Mouse (Mus musculus) heart, embryonic 10.5 days (tissue): ENCODE data around the gene Rnf44. TPM values are rescaled to one million over a fixed set of nuclear protein-coding genes. Genes with fewer than 3 reads are reported as not detected.

Source experiments
- DNase-seq: peaks from one replicate; pipeline ENCODE4 v3.0.0-alpha.2; 2017; ENCODE audit warnings: low spot score
- H3K27ac ChIP-seq: fragments of 300-500 bp; sonication (generic); 2 replicates; pipeline ENCODE4 v1.5.1; 2016; ENCODE audit warnings: mild to moderate bottlenecking
- H3K27me3 ChIP-seq: fragments of 300-500 bp; sonication (generic); 2 replicates; pipeline ENCODE4 v1.6.1; 2016; ENCODE audit warnings: mild to moderate bottlenecking; ENCODE audit not compliant: poor library complexity, insufficient read depth, severe bottlenecking
- H3K36me3 ChIP-seq: fragments of 300-500 bp; sonication (generic); 2 replicates; pipeline ENCODE4 v1.6.1; 2016; ENCODE audit warnings: mild to moderate bottlenecking, moderate library complexity
- H3K4me1 ChIP-seq: fragments of 300-500 bp; sonication (generic); 2 replicates; pipeline ENCODE4 v1.6.1; 2016; ENCODE audit warnings: mild to moderate bottlenecking
- H3K4me3 ChIP-seq: fragments of 300-500 bp; sonication (generic); 2 replicates; pipeline ENCODE4 v1.5.1; 2016; ENCODE audit warnings: mild to moderate bottlenecking, moderate library complexity
- H3K9me3 ChIP-seq: fragments of 300-500 bp; sonication (generic); 2 replicates; pipeline ENCODE4 v1.6.1; 2016; ENCODE audit warnings: mild to moderate bottlenecking, moderate library complexity
- WGBS: fragments of 180-500 bp; shearing (Covaris S2); methylation state at CpG from one replicate; pipeline ENCODE4 v1.1.7; 2016; 5-methylcytosine and 5-hydroxymethylcytosine counted together
- polyA plus RNA-seq: library from polyadenylated mRNA; unstranded; fragments of >200 nt; fragmentation: Nextera tagmentation; extraction: Ambion mirVana; gene quantifications from 2 replicates; pipeline ENCODE4 v1.2.1, GENCODE M21; 2016

Rnf44 gene
- 68.1 and 96.1 TPM in 2 replicates for polyA plus RNA-seq

GRCm38 (mm10) chr13:54693558-54694347 is at the start of gene Rnf44:
Gene Rnf44, minus strand, starts transcription at chr13:54693907.
- Histone ChIP-seq H3K27me3 (no peaks in the 10 kb centered on the region), H3K4me1 (peaks cover 28% of the 10 kb centered on the region), H3K27ac (peak within 1 kb of the TSS; percentile 92), H3K36me3 (no peaks in the 10 kb centered on the region), H3K9me3 (no peaks in the 10 kb centered on the region), H3K4me3 (peak within 1 kb of the TSS; percentile 84)
- WGBS, result under 1% methylated on average over 83 of the region's 92 CpGs
- peak; percentile 98 for DNase-seq

GRCm38 (mm10) chr13:54738213-54738601 is 44.5 kb upstream of the Rnf44 start:
- H3K27ac ChIP-seq, result peak overlapping the region; percentile 8; the same call in 1 of the 2 replicates
- H3K36me3 ChIP-seq, result no peaks in the 10 kb centered on the region
- H3K9me3 ChIP-seq, result no peaks in the 10 kb centered on the region
- 1% methylated on average over 34 of the region's 34 CpGs for WGBS
- no peak for DNase-seq
- peaks cover 85% of the 10 kb centered on the region for H3K27me3 ChIP-seq
- H3K4me1 ChIP-seq, result peaks cover 14% of the 10 kb centered on the region
- H3K4me3 ChIP-seq, result peak overlapping the region; percentile 61

- DNase-seq, result no peak
- WGBS, result 1% methylated on average over 86 of the region's 87 CpGs
- Histone ChIP-seq H3K9me3 (no peaks in the 10 kb centered on the region), H3K4me1 (peaks cover 14% of the 10 kb centered on the region), H3K4me3 (peak overlapping the region; percentile 61), H3K27me3 (peaks cover 85% of the 10 kb centered on the region), H3K36me3 (no peaks in the 10 kb centered on the region), H3K27ac (peak overlapping the region; percentile 8; the same call in 1 of the 2 replicates)
Observed at GRCm38 (mm10) chr13:54737488-54738212, 43.9 kb upstream of the Rnf44 start.

- H3K9me3 ChIP-seq, result no peaks in the 10 kb centered on the region
- WGBS, result 15% methylated on average over 3 of the region's 3 CpGs
- peaks cover 14% of the 10 kb centered on the region for H3K4me1 ChIP-seq
- H3K27me3 ChIP-seq, result peaks cover 80% of the 10 kb centered on the region
- H3K36me3 ChIP-seq, result no peaks in the 10 kb centered on the region
- H3K4me3 ChIP-seq, result peak overlapping the region; percentile 61
- H3K27ac ChIP-seq, result no peak overlapping the region
- no peak for DNase-seq
Observed at GRCm38 (mm10) chr13:54736931-54737330, 43.2 kb upstream of the Rnf44 start.

- no peaks in the 10 kb centered on the region for H3K9me3 ChIP-seq
- DNase-seq, result no peak
- WGBS, result 72% methylated on average over 11 of the region's 11 CpGs
Observed at GRCm38 (mm10) chr13:54726131-54726530, 32.4 kb upstream of the Rnf44 start.

GRCm38 (mm10) chr13:54723143-54723542 is 29.4 kb upstream of the Rnf44 start:
- no peak overlapping the region for H3K27ac ChIP-seq
- H3K4me1 ChIP-seq, result peaks cover 3% of the 10 kb centered on the region; the same call in 1 of the 2 replicates
- H3K9me3 ChIP-seq, result no peaks in the 10 kb centered on the region
- no peaks in the 10 kb centered on the region for H3K36me3 ChIP-seq
- peaks cover 9% of the 10 kb centered on the region; the same call in 1 of the 2 replicates for H3K27me3 ChIP-seq
- no peak overlapping the region for H3K4me3 ChIP-seq
- 87% methylated on average over 3 of the region's 3 CpGs for WGBS
- no peak for DNase-seq

More at GRCm38 (mm10) chr13:54726131-54726530, 32.4 kb upstream of the Rnf44 start:
- H3K27ac ChIP-seq, result no peak overlapping the region
- no peaks in the 10 kb centered on the region for H3K36me3 ChIP-seq
- no peak overlapping the region for H3K4me3 ChIP-seq
- no peaks in the 10 kb centered on the region; the same call in 1 of the 2 replicates for H3K27me3 ChIP-seq
- peaks cover 3% of the 10 kb centered on the region; the same call in 1 of the 2 replicates for H3K4me1 ChIP-seq

- no peaks in the 10 kb centered on the region for H3K36me3 ChIP-seq
- no peaks in the 10 kb centered on the region for H3K4me1 ChIP-seq
- 4% methylated on average over 5 of the region's 5 CpGs for WGBS
- H3K9me3 ChIP-seq, result no peaks in the 10 kb centered on the region
- no peak overlapping the region for H3K27ac ChIP-seq
- DNase-seq, result no peak
- H3K27me3 ChIP-seq, result peaks cover 30% of the 10 kb centered on the region
- no peak overlapping the region for H3K4me3 ChIP-seq
Observed at GRCm38 (mm10) chr13:54716916-54717315, 23.2 kb upstream of the Rnf44 start.

GRCm38 (mm10) chr13:54714996-54715395 is 21.3 kb upstream of the Rnf44 start:
- Histone ChIP-seq H3K4me3 (no peak overlapping the region), H3K27me3 (peaks cover 30% of the 10 kb centered on the region), H3K27ac (no peak overlapping the region), H3K9me3 (no peaks in the 10 kb centered on the region), H3K4me1 (no peaks in the 10 kb centered on the region), H3K36me3 (no peaks in the 10 kb centered on the region)
- DNase-seq, result no peak
- WGBS, result 73% methylated on average over 10 of the region's 10 CpGs

- WGBS, result 43% methylated on average over 4 of the region's 4 CpGs
- no peaks in the 10 kb centered on the region for H3K4me1 ChIP-seq
- no peak overlapping the region for H3K27ac ChIP-seq
- peaks cover 30% of the 10 kb centered on the region for H3K27me3 ChIP-seq
- no peaks in the 10 kb centered on the region for H3K9me3 ChIP-seq
- DNase-seq, result no peak
- no peaks in the 10 kb centered on the region for H3K36me3 ChIP-seq
- no peak overlapping the region for H3K4me3 ChIP-seq
Observed at GRCm38 (mm10) chr13:54714393-54714792, 20.7 kb upstream of the Rnf44 start.

GRCm38 (mm10) chr13:54710866-54711265 is 17.2 kb upstream of the Rnf44 start:
- DNase-seq, result no peak
- H3K4me3 ChIP-seq, result no peak overlapping the region
- 75% methylated on average over 3 of the region's 3 CpGs for WGBS

GRCm38 (mm10) chr13:54704890-54705289 is 11.2 kb upstream of the Rnf44 start:
- no peak for DNase-seq
- no peak overlapping the region for H3K27ac ChIP-seq
- no peaks in the 10 kb centered on the region for H3K9me3 ChIP-seq
- no peak overlapping the region for H3K4me3 ChIP-seq
- H3K4me1 ChIP-seq, result no peaks in the 10 kb centered on the region
- 44% methylated on average over 6 of the region's 6 CpGs for WGBS
- no peaks in the 10 kb centered on the region for H3K36me3 ChIP-seq
- H3K27me3 ChIP-seq, result peaks cover 17% of the 10 kb centered on the region; the same call in 1 of the 2 replicates

More at GRCm38 (mm10) chr13:54710866-54711265, 17.2 kb upstream of the Rnf44 start:
- H3K36me3 ChIP-seq, result no peaks in the 10 kb centered on the region
- no peak overlapping the region for H3K27ac ChIP-seq
- no peaks in the 10 kb centered on the region for H3K4me1 ChIP-seq
- no peaks in the 10 kb centered on the region for H3K9me3 ChIP-seq
- H3K27me3 ChIP-seq, result peaks cover 11% of the 10 kb centered on the region

- Histone ChIP-seq H3K36me3 (no peaks in the 10 kb centered on the region), H3K27ac (no peak overlapping the region), H3K4me3 (no peak overlapping the region), H3K27me3 (peaks cover 17% of the 10 kb centered on the region; the same call in 1 of the 2 replicates), H3K9me3 (no peaks in the 10 kb centered on the region), H3K4me1 (no peaks in the 10 kb centered on the region)
- DNase-seq, result no peak
- WGBS, result 62% methylated on average over 7 of the region's 7 CpGs
Observed at GRCm38 (mm10) chr13:54702507-54702906, 8.8 kb upstream of the Rnf44 start.

GRCm38 (mm10) chr13:54701243-54701642 is 7.5 kb upstream of the Rnf44 start, which contains the start of gene Cdhr2:
Gene Cdhr2, plus strand, starts transcription at chr13:54701461.
- H3K9me3 ChIP-seq, result no peaks in the 10 kb centered on the region
- 78% methylated on average over 5 of the region's 5 CpGs for WGBS
- H3K27ac ChIP-seq, result no peak within 1 kb of the TSS
- H3K36me3 ChIP-seq, result no peaks in the 10 kb centered on the region
- H3K27me3 ChIP-seq, result peaks cover 17% of the 10 kb centered on the region; the same call in 1 of the 2 replicates
- H3K4me3 ChIP-seq, result no peak within 1 kb of the TSS
- no peak for DNase-seq
- H3K4me1 ChIP-seq, result no peaks in the 10 kb centered on the region
